Mouse (Mus musculus) heart, adult 2 months (tissue): ENCODE measurements around the gene Gpkow.

Experiments used
- CTCF ChIP-seq: fragments of 200-600 bp; IDR thresholded peaks from 2 replicates; pipeline ENCODE4 v1.8.1; 2022; ENCODE audit warnings: antibody characterized with exemption, mild to moderate bottlenecking, moderate library complexity
- EP300 ChIP-seq: fragments of 200-500 bp; IDR thresholded peaks from 2 replicates; pipeline ENCODE4 v1.6.1; 2011; ENCODE audit warnings: low read depth, low read length, control low read depth; ENCODE audit not compliant: insufficient read depth
- POLR2A ChIP-seq: fragments of 200-500 bp; IDR thresholded peaks from 2 replicates; pipeline ENCODE4 v1.6.1; 2011; ENCODE audit warnings: mild to moderate bottlenecking, low read depth, low read length, control low read depth; ENCODE audit not compliant: insufficient read depth

GRCm38 (mm10) chrX:7658031-7658784, 38.7 kb upstream of the Gpkow start:
- no peak for TF ChIP-seq CTCF
- peak; percentile 81 for TF ChIP-seq POLR2A
- TF ChIP-seq EP300 = no peak
